Mouse (Mus musculus) embryonic facial prominence, embryonic 15.5 days (tissue): ENCODE measurements around the gene Cdk2ap2. TPM values are rescaled to one million over a fixed set of nuclear protein-coding genes. Genes with fewer than 3 reads are reported as not detected.
"Not testable (repeated sequence)": the region's sequence is repeated elsewhere in the genome, so short reads cannot be mapped to it uniquely, and the experiment has no call there.

Experiments
- ATAC-seq: fragments of 200-750 bp; cut with Nextera tagmentation; 2 replicates; pipeline ENCODE4 v1.8.0; 2017; ENCODE audit warnings: low read depth, moderate TSS enrichment; ENCODE audit not compliant: insufficient number of reproducible peaks, low FRiP score, low TSS enrichment
- H3K27ac ChIP-seq: fragments of 300-500 bp; sonication (generic); replicated peaks from 2 replicates; pipeline ENCODE4 v1.5.1; 2015; ENCODE audit warnings: mild to moderate bottlenecking, inconsistent platforms
- H3K27me3 ChIP-seq: fragments of 300-500 bp; sonication (generic); 2 replicates; pipeline ENCODE4 v1.6.1; 2015; ENCODE audit warnings: inconsistent platforms
- H3K36me3 ChIP-seq: fragments of 300-500 bp; sonication (generic); 2 replicates; pipeline ENCODE4 v1.6.1; 2015; ENCODE audit warnings: mild to moderate bottlenecking, inconsistent platforms
- H3K4me1 ChIP-seq: fragments of 300-500 bp; sonication (generic); 2 replicates; pipeline ENCODE4 v1.6.1; 2015; ENCODE audit warnings: inconsistent platforms
- H3K4me2 ChIP-seq: fragments of 300-500 bp; sonication (generic); replicated peaks from 2 replicates; pipeline ENCODE4 v1.6.1; 2015; ENCODE audit warnings: mild to moderate bottlenecking, inconsistent platforms
- H3K4me3 ChIP-seq: fragments of 300-500 bp; sonication (generic); replicated peaks from 2 replicates; pipeline ENCODE4 v1.5.1; 2015; ENCODE audit warnings: mild to moderate bottlenecking, inconsistent platforms
- H3K9ac ChIP-seq: fragments of 300-500 bp; sonication (generic); 2 replicates; pipeline ENCODE4 v1.6.1; 2015; ENCODE audit warnings: inconsistent platforms
- H3K9me3 ChIP-seq: fragments of 300-500 bp; sonication (generic); replicated peaks from 2 replicates; pipeline ENCODE4 v1.6.1; 2016; ENCODE audit warnings: inconsistent platforms
- WGBS: fragments of 180-500 bp; shearing (Covaris S2); methylation state at CpG from one replicate; pipeline ENCODE4 v1.1.7; 2015; 5-methylcytosine and 5-hydroxymethylcytosine counted together
- polyA plus RNA-seq: library from polyadenylated mRNA; unstranded; fragments of >200 nt; fragmentation: Nextera tagmentation; extraction: Ambion mirVana; gene quantifications from 2 replicates; pipeline ENCODE4 v1.2.1, GENCODE M21; 2015

Cdk2ap2 gene
- polyA plus RNA-seq, 1 experiment from 2014 or later: 92.8 TPM

DNA sequence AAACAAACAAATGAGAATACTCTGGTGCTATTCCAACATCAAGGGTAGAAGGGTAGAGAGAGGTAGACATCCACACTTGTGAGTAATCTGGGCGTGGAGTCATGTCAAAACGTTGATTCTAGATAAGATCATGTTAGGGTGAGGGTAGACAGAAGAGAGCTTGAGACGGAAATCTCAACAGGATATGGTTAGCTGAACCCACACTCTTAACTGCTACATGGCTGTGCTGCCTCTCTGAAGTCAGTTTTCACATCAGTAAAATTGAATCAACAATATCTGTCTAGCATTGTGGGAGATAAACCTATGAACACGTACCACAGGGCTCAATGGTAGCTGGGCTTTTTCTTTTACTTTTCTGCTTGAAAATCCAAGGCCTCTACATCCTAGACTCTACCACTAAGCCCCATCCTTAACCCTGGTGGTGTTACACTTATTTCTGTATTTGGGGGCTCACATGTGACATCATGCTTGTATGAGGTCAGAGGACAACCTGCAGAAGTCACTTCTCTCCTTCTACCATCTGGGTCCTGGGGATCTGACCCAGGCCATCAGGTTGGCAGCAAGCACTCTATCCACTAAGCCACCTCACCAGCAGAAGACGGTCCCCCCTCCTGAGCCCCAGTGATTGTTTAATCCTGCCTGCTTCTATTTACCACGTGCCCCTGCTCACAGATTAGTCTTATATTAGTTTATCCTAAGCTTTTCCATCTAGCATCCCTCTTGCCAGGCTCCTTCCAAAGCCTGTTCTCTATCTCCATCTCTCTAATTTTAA lies 22.9 kb downstream of the Cdk2ap2 start:
- Histone ChIP-seq H3K4me1 (peaks cover 25% of the 10 kb centered on the region), H3K4me3 (no peak overlapping the region; the same call in 1 of the 2 replicates), H3K36me3 (peaks cover 28% of the 10 kb centered on the region), H3K9me3 (no peaks in the 10 kb centered on the region), H3K4me2 (peak overlapping the region; percentile 53), H3K27ac (no peak overlapping the region), H3K27me3 (no peaks in the 10 kb centered on the region), H3K9ac (no peak overlapping the region)
- no peak for ATAC-seq
- WGBS: 77% methylated on average over 6 of the region's 6 CpGs

DNA sequence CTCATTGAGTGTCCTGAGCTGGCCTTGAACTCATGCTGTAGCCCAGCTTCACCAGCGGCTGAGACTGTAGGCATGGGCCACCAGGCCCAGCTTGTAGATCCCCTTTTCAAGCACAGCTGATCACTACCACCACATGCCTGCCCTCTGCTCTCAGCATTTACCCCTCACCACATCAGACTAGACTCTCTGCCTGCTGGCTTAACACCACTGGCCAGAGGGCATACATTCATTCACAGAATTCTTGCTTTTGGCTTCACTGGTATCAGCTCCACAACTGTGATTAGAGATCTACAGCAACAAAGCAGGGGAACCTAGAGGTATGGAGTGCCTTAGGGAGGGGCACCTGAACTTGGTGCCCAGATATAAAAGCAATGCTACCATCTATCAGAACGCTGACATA lies 23.5 kb downstream of the Cdk2ap2 start:
- Histone ChIP-seq H3K9ac (no peak overlapping the region), H3K27ac (no peak overlapping the region), H3K27me3 (no peaks in the 10 kb centered on the region), H3K4me3 (peak overlapping the region; percentile 53), H3K4me2 (peak overlapping the region; percentile 53), H3K9me3 (no peaks in the 10 kb centered on the region), H3K36me3 (peaks cover 22% of the 10 kb centered on the region), H3K4me1 (peaks cover 29% of the 10 kb centered on the region)
- ATAC-seq: no peak
- WGBS: 93% methylated on average over 2 of the region's 2 CpGs

DNA sequence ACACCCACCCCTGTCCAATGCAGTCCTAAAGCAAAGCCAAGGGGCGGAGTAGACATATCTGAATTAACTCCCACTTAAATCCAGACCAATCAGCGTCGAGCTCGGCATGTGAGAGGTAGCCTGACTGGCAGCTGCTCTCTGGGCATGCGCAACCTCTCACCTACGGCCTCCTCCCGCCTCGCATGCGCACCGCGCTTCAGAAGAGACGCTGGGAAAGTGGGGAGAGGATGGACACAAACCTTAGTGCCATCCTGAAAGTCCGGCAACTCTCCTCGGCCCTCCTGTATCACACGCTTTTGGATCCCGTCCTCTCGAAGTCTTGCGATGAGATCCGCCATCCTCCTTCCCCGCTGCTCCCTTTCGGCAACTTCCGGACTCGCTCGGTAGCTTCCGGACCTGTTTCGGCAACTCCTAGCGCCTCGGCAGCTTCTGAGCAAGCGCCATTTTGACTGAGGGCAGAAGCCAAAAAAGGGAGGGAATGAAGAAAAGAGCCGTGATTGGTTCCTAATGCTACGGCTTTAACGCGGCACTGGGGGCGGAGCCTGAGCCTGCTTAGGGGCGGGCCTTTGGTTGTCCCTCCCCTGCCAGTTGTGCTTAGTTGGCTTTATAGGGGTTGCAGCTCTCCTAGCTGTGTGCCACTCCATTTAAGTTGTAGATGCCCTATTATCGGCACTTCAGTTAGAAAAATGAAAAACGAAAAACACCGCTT lies 24.3 kb downstream of the Cdk2ap2 start:
- Histone ChIP-seq H3K4me3 (peak overlapping the region; percentile 53), H3K4me2 (peak overlapping the region; percentile 53), H3K9ac (peak overlapping the region; percentile 49; the same call in 1 of the 2 replicates), H3K27ac (peak overlapping the region; percentile 90), H3K4me1 (peaks cover 29% of the 10 kb centered on the region), H3K9me3 (no peaks in the 10 kb centered on the region), H3K27me3 (no peaks in the 10 kb centered on the region), H3K36me3 (peaks cover 16% of the 10 kb centered on the region)
- 2% methylated on average over 38 of the region's 38 CpGs for WGBS
- ATAC-seq: peak; percentile 78

DNA sequence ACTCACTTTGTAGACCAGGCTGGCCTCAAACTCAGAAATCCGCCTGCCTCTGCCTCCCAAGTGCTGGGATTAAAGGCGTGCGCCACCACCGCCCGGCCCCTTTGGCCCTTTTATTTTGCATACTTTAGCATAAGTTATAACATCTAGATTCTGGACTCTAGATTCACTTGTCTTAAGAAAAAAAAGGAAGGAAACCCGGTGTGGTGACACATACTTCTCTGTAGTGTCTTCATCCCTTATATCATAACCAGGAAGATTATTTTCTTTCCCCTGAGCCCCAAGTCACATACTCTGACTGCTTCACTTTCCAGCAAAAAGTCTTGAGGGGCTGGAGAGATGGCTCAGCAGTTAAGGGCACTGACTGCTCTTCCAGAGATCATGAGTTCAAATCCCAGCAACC lies 24.9 kb downstream of the Cdk2ap2 start:
- H3K27me3 ChIP-seq, H3K9ac ChIP-seq, H3K4me2 ChIP-seq, H3K27ac ChIP-seq, H3K4me3 ChIP-seq, ATAC-seq, H3K9me3 ChIP-seq: not testable (repeated sequence)
- 54% methylated on average over 6 of the region's 6 CpGs for WGBS
- Histone ChIP-seq H3K4me1 (peaks cover 35% of the 10 kb centered on the region), H3K36me3 (peaks cover 11% of the 10 kb centered on the region)

DNA sequence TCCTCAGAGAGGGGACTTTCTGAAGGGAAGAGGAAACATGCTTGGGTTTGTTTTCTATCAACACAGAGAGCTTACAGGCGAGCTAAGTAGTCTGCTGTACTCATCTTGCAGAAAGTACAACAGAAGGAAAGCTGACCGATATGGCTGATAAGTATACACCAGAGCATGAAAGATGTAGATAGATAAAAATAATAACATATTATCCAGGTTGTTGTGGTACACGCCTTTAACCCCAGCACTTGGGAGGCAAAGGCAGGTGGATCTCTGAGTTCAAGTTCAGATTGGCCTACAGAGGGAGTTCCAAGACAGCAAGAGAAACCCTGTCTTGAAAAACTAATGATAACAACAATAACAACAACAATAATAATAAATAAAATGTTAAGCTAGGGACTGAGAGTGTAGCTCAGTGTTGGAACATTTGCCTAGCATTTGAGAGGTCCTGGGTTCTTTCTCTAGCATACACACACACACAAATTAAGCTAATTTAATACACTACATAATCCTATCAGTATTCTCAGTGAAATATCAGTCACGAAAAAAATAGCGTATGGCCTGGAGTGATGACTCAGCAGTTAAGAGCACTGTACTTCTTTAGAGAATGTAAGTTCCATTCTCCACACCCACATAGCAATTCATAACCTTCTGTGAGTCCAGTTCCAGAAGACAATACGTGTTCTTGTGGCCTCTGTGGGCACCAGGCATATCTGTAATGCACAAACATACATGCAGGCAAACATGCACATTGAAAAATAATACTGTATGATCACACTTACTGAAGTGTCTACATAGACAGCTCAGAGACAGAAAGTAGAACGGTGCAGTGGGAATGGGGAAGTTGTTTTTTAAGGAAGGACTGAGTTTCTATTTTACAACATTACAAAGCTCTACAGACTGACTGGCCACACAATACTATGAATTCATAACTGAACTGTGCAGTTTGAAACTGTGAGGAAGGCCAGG lies 25.7 kb downstream of the Cdk2ap2 start:
- no peak overlapping the region for H3K4me3 ChIP-seq
- ATAC-seq: no peak
- H3K9me3 ChIP-seq: no peaks in the 10 kb centered on the region
- WGBS: 82% methylated on average over 7 of the region's 7 CpGs
- no peak overlapping the region for H3K27ac ChIP-seq
- peaks cover 7% of the 10 kb centered on the region for H3K36me3 ChIP-seq
- H3K4me2 ChIP-seq: no peak overlapping the region
- H3K4me1 ChIP-seq: peaks cover 43% of the 10 kb centered on the region
- H3K27me3 ChIP-seq: no peaks in the 10 kb centered on the region
- H3K9ac ChIP-seq: no peak overlapping the region

DNA sequence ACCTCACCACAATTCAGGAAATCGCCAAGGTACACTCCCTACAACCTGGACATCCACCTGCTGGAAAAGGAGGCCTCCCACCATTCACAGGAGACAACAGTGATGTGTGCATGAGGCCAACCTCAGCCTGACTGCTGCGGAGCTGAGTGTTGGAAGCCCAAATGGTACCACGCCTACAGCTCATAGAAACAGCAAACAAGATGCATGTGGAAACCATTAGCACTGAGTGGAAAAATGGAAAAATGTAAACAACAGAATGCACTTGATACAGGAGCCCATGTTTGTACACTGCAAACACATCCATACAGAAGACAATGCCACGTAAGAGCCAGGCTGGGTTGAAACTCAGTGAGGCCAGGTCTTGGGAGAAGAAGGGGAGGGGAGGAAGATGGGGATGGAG lies 27.4 kb downstream of the Cdk2ap2 start:
- Histone ChIP-seq H3K4me1 (peaks cover 44% of the 10 kb centered on the region), H3K4me3 (0 out of 2 replicates have a peak overlapping the region, but pooled peaks have one; percentile 16), H3K9me3 (no peaks in the 10 kb centered on the region), H3K27me3 (no peaks in the 10 kb centered on the region), H3K27ac (peak overlapping the region; percentile 79), H3K36me3 (peaks cover 14% of the 10 kb centered on the region), H3K4me2 (peak overlapping the region; percentile 72), H3K9ac (no peak overlapping the region)
- WGBS: 51% methylated on average over 4 of the region's 4 CpGs
- ATAC-seq: no peak

DNA sequence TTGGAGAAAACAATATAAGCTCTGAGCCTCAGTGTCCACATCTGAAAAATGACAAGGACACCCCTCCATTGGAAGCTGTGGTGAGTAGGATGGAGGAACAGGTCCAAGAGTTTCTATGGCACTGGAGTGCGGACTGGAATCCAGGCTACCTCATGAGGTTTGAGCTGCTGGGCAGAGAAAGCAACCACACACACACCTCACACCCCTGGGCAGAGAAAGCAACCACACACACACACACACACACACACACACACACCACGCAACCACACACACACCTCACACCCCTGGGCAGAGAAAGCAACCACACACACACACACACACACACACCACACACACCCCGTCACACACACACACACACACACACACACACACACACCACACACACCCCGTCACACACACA lies 28.3 kb downstream of the Cdk2ap2 start:
- not testable (repeated sequence) for H3K9me3 ChIP-seq, H3K27me3 ChIP-seq
- peak overlapping the region; percentile 79 for H3K27ac ChIP-seq
- H3K4me3 ChIP-seq: peak overlapping the region; percentile 85
- peak; percentile 11; the same call in 1 of the 2 replicates for ATAC-seq
- WGBS: 17% methylated on average over 3 of the region's 4 CpGs
- H3K36me3 ChIP-seq: peaks cover 22% of the 10 kb centered on the region
- 0 out of 2 replicates have a peak overlapping the region, but pooled peaks have one; percentile 22 for H3K9ac ChIP-seq
- H3K4me2 ChIP-seq: peak overlapping the region; percentile 72
- H3K4me1 ChIP-seq: peaks cover 37% of the 10 kb centered on the region

DNA sequence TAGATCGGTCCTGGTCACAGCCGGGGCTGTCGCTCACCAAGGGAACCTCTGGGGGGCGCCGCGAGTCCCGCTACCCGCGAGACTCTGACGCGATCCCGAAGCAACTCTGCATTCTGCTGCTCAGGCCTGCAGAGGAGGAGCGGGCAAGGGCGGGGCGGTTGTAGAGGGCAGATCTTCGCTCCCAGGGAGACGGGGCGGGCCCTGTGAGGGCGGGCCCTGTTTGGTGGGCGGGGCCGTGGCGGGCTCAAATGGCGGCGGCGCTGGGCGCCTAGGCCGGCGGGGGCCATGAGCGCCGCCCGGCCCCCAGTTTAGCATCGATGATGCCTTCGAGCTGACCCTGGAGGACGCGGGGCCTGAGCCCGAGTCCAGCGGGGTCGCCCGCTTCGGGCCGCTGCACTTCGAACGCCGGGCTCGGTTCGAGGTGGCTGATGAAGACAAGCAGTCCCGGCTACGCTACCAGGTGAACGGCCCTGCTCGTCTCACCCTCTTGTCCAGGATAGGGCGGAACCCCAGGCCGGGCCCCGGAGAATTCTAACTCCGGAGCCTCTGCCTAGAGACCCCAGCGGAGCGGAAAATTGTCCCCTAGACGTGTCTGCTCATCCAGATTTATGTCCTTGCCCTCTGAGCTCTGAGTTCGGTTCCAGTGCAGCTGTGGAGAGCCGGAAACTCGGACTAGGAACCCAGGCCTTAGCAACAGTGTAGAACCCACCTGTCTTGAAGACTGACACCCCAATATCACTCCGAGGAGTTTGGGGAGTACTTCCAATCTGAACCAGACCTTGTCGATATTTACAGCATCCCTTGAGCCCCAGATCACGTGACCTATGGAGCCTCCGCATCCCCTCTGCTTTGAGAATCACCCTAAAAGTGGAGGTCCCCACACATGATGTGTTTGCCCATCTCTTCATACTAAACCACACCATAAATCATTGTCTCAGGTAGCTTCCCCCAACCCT lies 29.0 kb downstream of the Cdk2ap2 start, which contains the start of gene Aip:
Gene Aip (minus strand): TSS at position 118 of the 956 bp plus-strand sequence.
- Histone ChIP-seq H3K36me3 (peaks cover 25% of the 10 kb centered on the region), H3K27ac (peak within 1 kb of the TSS; percentile 83), H3K9ac (peak within 1 kb of the TSS; percentile 81), H3K4me1 (peaks cover 29% of the 10 kb centered on the region), H3K27me3 (no peaks in the 10 kb centered on the region), H3K9me3 (no peaks in the 10 kb centered on the region), H3K4me3 (peak within 1 kb of the TSS; percentile 85), H3K4me2 (peak within 1 kb of the TSS; percentile 72)
- WGBS: under 1% methylated on average over 63 of the region's 64 CpGs
- peak; percentile 94 for ATAC-seq

DNA sequence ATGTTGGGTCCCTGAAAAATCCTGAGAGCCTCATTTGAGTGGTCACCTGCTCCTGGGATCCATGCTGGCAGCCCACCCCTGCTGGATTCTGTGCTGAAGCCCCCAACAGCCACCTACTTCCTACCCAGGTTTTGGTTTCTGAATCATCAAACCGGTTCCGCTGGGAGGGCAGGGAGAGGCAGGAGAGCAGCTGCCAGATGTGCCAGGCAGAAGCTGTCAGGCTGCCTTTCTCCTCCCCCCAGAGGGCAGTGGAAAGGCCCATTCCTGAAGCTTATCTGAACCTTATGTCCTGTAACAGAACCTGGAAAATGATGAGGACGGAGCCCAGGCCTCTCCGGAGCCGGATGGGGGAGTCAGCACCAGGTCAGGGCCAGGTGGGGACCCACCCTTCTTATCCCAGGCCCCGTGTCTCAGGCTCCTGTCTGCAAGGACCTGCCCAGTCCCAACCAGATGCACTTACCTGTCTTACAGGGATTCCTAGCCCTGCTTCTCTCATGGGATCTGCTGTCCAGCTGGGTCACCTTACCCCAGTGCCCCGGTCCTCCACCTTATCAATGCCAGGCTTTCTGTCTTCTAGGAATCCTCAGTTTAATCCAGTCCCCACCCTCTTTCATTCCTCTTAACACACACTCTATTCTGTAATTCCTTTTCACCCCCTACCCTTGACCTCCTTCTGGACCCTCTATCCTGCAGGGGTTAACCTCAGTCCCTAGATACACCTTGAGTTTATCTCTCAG lies 29.9 kb downstream of the Cdk2ap2 start:
- peaks cover 34% of the 10 kb centered on the region for H3K36me3 ChIP-seq
- peak overlapping the region; percentile 72 for H3K4me2 ChIP-seq
- ATAC-seq: no peak
- no peaks in the 10 kb centered on the region for H3K9me3 ChIP-seq
- WGBS: 37% methylated on average over 7 of the region's 7 CpGs
- peak overlapping the region; percentile 85 for H3K4me3 ChIP-seq
- peak overlapping the region; percentile 81 for H3K9ac ChIP-seq
- no peaks in the 10 kb centered on the region for H3K27me3 ChIP-seq
- H3K4me1 ChIP-seq: peaks cover 29% of the 10 kb centered on the region
- peak overlapping the region; percentile 83 for H3K27ac ChIP-seq
